Mouse (Mus musculus) embryonic facial prominence, embryonic 10.5 days (tissue): ENCODE results near the gene Otub1. TPM values are rescaled to one million over a fixed set of nuclear protein-coding genes. Genes with fewer than 3 reads are reported as not detected.

Experiments used
- DNase-seq: peaks from one replicate; pipeline ENCODE4 v3.0.0-alpha.2; 2017; ENCODE audit warnings: low spot score
- H3K27ac ChIP-seq: fragments of 300-500 bp; sonication (generic); replicated peaks from 2 replicates; pipeline ENCODE4 v1.5.1; 2016; ENCODE audit warnings: mild to moderate bottlenecking
- H3K27me3 ChIP-seq: fragments of 300-500 bp; sonication (generic); replicated peaks from 2 replicates; pipeline ENCODE4 v1.6.1; 2016; ENCODE audit warnings: low read depth, mild to moderate bottlenecking; ENCODE audit not compliant: poor library complexity, severe bottlenecking
- H3K36me3 ChIP-seq: fragments of 300-500 bp; sonication (generic); replicated peaks from 2 replicates; pipeline ENCODE4 v1.6.1; 2016; ENCODE audit warnings: mild to moderate bottlenecking, moderate library complexity
- H3K4me1 ChIP-seq: fragments of 300-500 bp; sonication (generic); 2 replicates; pipeline ENCODE4 v1.6.1; 2016
- H3K4me3 ChIP-seq: fragments of 300-500 bp; sonication (generic); 2 replicates; pipeline ENCODE4 v1.5.1; 2016; ENCODE audit warnings: mild to moderate bottlenecking, moderate library complexity
- H3K9me3 ChIP-seq: fragments of 300-500 bp; sonication (generic); 2 replicates; pipeline ENCODE4 v1.6.1; 2016; ENCODE audit warnings: mild to moderate bottlenecking
- WGBS: fragments of 180-500 bp; shearing (Covaris S2); methylation state at CpG from one replicate; pipeline ENCODE4 v1.1.7; 2016; 5-methylcytosine and 5-hydroxymethylcytosine counted together
- polyA plus RNA-seq: library from polyadenylated mRNA; unstranded; fragments of >200 nt; fragmentation: Nextera tagmentation; extraction: Ambion mirVana; gene quantifications from 2 replicates; pipeline ENCODE4 v1.2.1, GENCODE M21; 2016

The Otub1 gene
- polyA plus RNA-seq, 1 experiment from 2014 or later = 276 TPM

GRCm38 (mm10) chr19:7182273-7182949 is 23.7 kb downstream of the Otub1 start:
- peaks cover 96% of the 10 kb centered on the region for H3K27me3 ChIP-seq
- 5% methylated on average over 23 of the region's 23 CpGs for WGBS
- DNase-seq = peak; percentile 57
- no peaks in the 10 kb centered on the region for H3K36me3 ChIP-seq
- peak overlapping the region; percentile 12; the same call in 1 of the 2 replicates for H3K27ac ChIP-seq
- no peaks in the 10 kb centered on the region for H3K9me3 ChIP-seq
- peaks cover 85% of the 10 kb centered on the region for H3K4me1 ChIP-seq
- peak overlapping the region; percentile 43 for H3K4me3 ChIP-seq

- Histone ChIP-seq H3K4me1 (peaks cover 83% of the 10 kb centered on the region), H3K27me3 (peaks cover 93% of the 10 kb centered on the region)
These were observed 24.6 kb downstream of the Otub1 start for GRCm38 (mm10) chr19:7181496-7181895.

GRCm38 (mm10) chr19:7180756-7181405 is 25.2 kb downstream of the Otub1 start:
- H3K9me3 ChIP-seq = no peaks in the 10 kb centered on the region
- H3K36me3 ChIP-seq = no peaks in the 10 kb centered on the region
- peaks cover 83% of the 10 kb centered on the region for H3K4me1 ChIP-seq
- H3K27ac ChIP-seq = no peak overlapping the region; the same call in 1 of the 2 replicates
- peaks cover 93% of the 10 kb centered on the region for H3K27me3 ChIP-seq
- no peak for DNase-seq
- 79% methylated on average over 8 of the region's 8 CpGs for WGBS
- no peak overlapping the region for H3K4me3 ChIP-seq

More at GRCm38 (mm10) chr19:7181496-7181895, 24.6 kb downstream of the Otub1 start:
- Histone ChIP-seq H3K4me3 (no peak overlapping the region), H3K36me3 (no peaks in the 10 kb centered on the region), H3K27ac (no peak overlapping the region), H3K9me3 (no peaks in the 10 kb centered on the region)
- no peak for DNase-seq
- WGBS = 62% methylated on average over 7 of the region's 7 CpGs

GRCm38 (mm10) chr19:7178841-7179452 is 27.2 kb downstream of the Otub1 start:
- WGBS = 52% methylated on average over 3 of the region's 3 CpGs
- no peak overlapping the region for H3K4me3 ChIP-seq
- H3K27me3 ChIP-seq = peaks cover 85% of the 10 kb centered on the region
- H3K4me1 ChIP-seq = peaks cover 73% of the 10 kb centered on the region
- DNase-seq = no peak
- H3K36me3 ChIP-seq = no peaks in the 10 kb centered on the region
- no peaks in the 10 kb centered on the region for H3K9me3 ChIP-seq
- H3K27ac ChIP-seq = no peak overlapping the region

GRCm38 (mm10) chr19:7177804-7178511 is 28.2 kb downstream of the Otub1 start:
- H3K36me3 ChIP-seq = no peaks in the 10 kb centered on the region
- 52% methylated on average over 13 of the region's 13 CpGs for WGBS
- H3K27me3 ChIP-seq = peaks cover 82% of the 10 kb centered on the region
- peak overlapping the region; percentile 52 for H3K27ac ChIP-seq
- H3K9me3 ChIP-seq = no peaks in the 10 kb centered on the region
- no peak overlapping the region for H3K4me3 ChIP-seq
- DNase-seq = no peak
- peaks cover 67% of the 10 kb centered on the region for H3K4me1 ChIP-seq

GRCm38 (mm10) chr19:7176041-7176696 is 29.9 kb downstream of the Otub1 start:
- H3K36me3 ChIP-seq = no peaks in the 10 kb centered on the region
- H3K4me3 ChIP-seq = no peak overlapping the region
- peak; percentile 42 for DNase-seq
- peak overlapping the region; percentile 20; the same call in 1 of the 2 replicates for H3K27ac ChIP-seq
- H3K4me1 ChIP-seq = peaks cover 64% of the 10 kb centered on the region
- 9% methylated on average over 11 of the region's 11 CpGs for whole genome bisulfite sequencing
- no peaks in the 10 kb centered on the region for H3K9me3 ChIP-seq
- peaks cover 79% of the 10 kb centered on the region for H3K27me3 ChIP-seq

- Histone ChIP-seq H3K4me1 (peaks cover 46% of the 10 kb centered on the region), H3K9me3 (no peaks in the 10 kb centered on the region), H3K27me3 (peaks cover 77% of the 10 kb centered on the region), H3K4me3 (peak overlapping the region; percentile 34), H3K36me3 (no peaks in the 10 kb centered on the region), H3K27ac (peak overlapping the region; percentile 79)
- WGBS = 16% methylated on average over 13 of the region's 13 CpGs
- DNase-seq = peak; percentile 74
These were observed 33.9 kb downstream of the Otub1 start for GRCm38 (mm10) chr19:7172051-7172866.

GRCm38 (mm10) chr19:7171447-7171846 is 34.7 kb downstream of the Otub1 start:
- WGBS = 8% methylated on average over 8 of the region's 8 CpGs
- H3K27me3 ChIP-seq = peaks cover 79% of the 10 kb centered on the region
- peak overlapping the region; percentile 34 for H3K4me3 ChIP-seq
- no peaks in the 10 kb centered on the region for H3K9me3 ChIP-seq
- peak overlapping the region; percentile 79 for H3K27ac ChIP-seq
- DNase-seq = peak; percentile 50
- no peaks in the 10 kb centered on the region for H3K36me3 ChIP-seq
- H3K4me1 ChIP-seq = peaks cover 48% of the 10 kb centered on the region

GRCm38 (mm10) chr19:7170916-7171315 is 35.2 kb downstream of the Otub1 start:
- H3K9me3 ChIP-seq = no peaks in the 10 kb centered on the region
- no peaks in the 10 kb centered on the region for H3K36me3 ChIP-seq
- no peak for DNase-seq
- peak overlapping the region; percentile 34; the same call in 1 of the 2 replicates for H3K4me3 ChIP-seq
- WGBS = 74% methylated on average over 6 of the region's 6 CpGs
- H3K27me3 ChIP-seq = peaks cover 79% of the 10 kb centered on the region
- H3K4me1 ChIP-seq = peaks cover 48% of the 10 kb centered on the region
- H3K27ac ChIP-seq = peak overlapping the region; percentile 79; the same call in 1 of the 2 replicates

- Histone ChIP-seq H3K27me3 (peaks cover 90% of the 10 kb centered on the region), H3K4me3 (no peak overlapping the region), H3K36me3 (no peaks in the 10 kb centered on the region), H3K9me3 (no peaks in the 10 kb centered on the region), H3K27ac (no peak overlapping the region), H3K4me1 (peaks cover 70% of the 10 kb centered on the region)
- WGBS = 48% methylated on average over 2 of the region's 2 CpGs
- DNase-seq = no peak
These were observed 37.7 kb downstream of the Otub1 start for GRCm38 (mm10) chr19:7168423-7168822.

- peak; percentile 13 for DNase-seq
- no peaks in the 10 kb centered on the region for H3K9me3 ChIP-seq
- peaks cover 64% of the 10 kb centered on the region for H3K4me1 ChIP-seq
- H3K36me3 ChIP-seq = no peaks in the 10 kb centered on the region
- H3K4me3 ChIP-seq = peak overlapping the region; percentile 73; the same call in 1 of the 2 replicates
- H3K27ac ChIP-seq = no peak overlapping the region
- H3K27me3 ChIP-seq = peaks cover 94% of the 10 kb centered on the region
- 7% methylated on average over 6 of the region's 6 CpGs for WGBS
These were observed 39.3 kb downstream of the Otub1 start for GRCm38 (mm10) chr19:7166767-7167166.
